Mouse (Mus musculus) kidney, postnatal 10 days (tissue): ENCODE data around the gene Arhgef7.

Experiments used
- DNase-seq: peaks from one replicate; pipeline ENCODE4 v3.0.0; 2021; ENCODE audit warnings: mixed read lengths

Arhgef7 gene

DNA sequence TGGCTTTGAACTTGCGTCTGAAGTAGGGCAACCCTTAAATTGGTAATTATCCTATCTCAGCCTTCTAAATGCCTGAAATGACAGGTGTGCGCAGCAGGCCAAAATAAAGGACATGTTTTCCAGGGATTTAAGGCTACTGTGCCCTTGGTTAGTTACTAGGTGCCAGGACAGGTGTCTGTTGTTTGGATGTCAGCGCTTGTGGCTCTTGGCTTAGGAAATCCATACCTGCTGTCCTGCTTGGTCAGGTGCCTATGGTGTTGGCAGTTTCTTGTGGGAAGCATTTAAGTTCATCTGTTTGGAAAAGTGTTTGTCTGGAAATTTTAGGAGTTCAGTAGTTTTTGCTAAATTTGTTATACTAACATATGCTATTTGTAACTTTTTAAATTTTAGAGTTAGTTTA, 71.6 kb downstream of the Arhgef7 start:
- DNase-seq: no peak

DNA sequence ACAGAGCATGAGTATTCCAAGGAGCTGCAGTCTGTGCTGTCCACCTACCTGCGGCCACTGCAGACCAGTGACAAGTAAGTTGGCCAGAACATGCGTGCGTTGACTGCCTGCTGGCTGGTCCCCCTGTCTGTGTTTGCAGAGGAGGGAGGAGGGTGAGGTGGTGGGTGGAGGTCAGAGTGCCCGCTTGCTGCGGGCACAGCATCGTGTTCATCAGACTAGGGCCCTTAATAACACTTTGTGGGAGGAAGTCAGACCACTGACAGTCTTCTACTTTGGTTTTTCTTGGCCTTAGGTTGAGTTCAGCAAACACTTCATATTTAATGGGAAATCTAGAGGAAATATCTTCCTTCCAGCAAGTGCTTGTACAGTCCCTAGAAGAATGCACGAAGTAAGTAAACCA, 73.0 kb downstream of the Arhgef7 start:
- no peak for DNase-seq

DNA sequence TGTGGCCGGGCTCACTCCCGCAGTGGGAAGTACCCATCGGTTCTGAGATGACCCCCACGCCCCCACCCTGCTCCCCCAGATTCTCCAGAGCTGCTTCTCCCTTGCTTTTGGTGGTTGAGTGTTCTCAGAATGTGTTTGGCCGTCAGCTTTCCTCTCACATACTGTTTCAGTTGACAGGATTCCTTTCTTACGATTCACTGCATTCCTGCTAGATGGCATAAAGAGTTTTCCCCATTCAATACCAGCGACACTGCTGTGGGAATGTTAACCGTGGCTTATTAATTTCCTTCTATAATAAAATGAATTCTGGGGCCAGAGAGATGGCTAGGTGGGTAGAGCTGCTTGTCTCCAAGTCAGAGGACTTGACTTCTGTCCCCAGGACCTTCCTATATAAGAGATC, 74.0 kb downstream of the Arhgef7 start:
- no peak for DNase-seq

DNA sequence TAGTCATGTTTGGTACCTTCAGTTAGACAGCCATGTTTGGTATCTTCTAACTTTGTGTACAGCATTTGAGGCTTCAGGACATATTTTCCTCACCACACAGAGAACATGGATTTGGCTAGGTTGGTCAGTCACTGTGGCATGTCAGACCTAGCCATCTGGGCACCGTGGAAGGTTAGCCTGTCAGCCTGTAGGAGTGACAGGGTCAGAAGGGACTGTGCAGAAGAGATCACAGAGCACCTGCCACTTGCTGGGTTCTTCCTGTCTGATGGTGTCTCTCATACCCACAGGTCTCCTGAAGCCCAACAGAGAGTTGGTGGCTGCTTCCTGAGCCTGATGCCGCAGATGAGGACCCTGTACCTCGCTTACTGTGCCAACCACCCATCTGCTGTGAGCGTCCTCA, 77.4 kb downstream of the Arhgef7 start:
- no peak for DNase-seq

DNA sequence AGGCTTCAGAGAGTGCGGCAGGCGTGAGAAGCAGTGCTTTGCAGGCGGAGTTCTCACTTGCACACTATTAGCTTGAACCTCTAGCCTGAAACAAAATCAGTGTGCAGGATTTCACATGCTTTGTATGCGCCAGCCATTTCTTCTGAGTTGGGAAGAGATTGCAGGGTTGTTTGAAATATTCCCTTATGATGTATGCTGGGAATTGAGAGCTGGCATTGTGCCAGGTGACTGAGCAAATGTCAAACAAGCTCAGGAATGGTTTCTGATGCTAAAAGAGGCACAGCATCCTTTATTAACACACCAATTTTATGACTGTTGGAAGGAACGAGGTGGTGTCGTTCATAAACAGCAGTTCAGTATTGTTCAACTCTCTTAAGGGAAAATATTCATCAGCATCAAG, 78.7 kb downstream of the Arhgef7 start:
- no peak for DNase-seq

DNA sequence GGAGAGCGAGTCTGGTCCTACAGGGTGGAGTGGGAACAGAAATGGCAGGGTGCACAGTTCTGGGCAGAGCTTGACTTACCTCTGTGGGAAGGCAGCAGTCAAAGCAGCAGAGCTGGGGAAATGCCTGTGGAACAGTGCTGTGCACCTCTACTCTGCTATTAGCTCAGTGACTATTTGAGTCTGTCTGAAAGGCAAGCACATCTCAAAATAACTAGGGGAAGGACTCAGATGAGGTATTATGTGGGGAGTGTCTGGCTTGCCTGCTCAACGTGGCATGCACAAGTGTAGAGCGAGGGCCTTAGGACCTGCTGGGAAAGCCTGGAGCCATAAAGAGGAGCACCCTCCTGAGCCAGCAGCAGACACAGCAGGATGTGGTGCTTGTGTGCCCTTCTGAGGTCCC, 79.8 kb downstream of the Arhgef7 start:
- DNase-seq: no peak

DNA sequence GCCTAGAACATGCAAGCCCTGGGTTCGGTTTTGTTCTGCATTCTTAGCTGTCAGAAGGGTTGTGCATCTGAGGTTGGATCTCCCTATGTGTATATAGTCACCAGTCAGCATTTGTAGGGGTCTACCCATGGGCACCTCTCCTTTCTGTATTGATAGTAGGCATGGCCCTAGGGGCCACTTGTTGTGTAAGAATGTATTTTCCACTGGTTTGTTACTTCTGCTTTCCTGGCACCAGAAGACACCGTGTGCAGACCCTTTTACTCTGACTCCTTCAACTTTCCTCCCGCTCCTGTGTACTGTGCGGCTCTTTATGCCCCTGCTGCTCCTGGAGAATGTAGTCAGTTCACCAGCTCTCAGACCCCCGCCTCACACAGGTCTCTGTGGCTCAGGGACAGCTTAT, 80.5 kb downstream of the Arhgef7 start:
- DNase-seq: no peak

DNA sequence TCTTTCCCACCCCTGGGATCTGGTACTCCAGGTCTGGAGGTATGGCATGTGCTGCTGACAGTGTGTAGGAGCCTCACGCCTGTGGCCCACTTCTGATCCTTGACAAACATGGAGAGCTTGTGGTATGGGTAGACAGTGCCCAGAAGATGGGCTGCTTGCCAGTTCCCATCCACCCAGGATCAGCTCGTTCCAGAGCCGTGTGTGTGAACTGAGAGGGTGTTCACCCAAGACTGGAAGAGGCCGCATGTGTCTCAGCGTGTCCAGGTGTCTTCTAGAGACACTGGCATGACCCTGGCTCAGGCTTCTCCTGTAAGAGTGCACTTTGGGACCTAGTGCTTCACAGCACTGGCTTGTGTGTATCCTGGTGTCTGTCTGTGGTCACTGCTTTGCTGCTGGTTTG, 82.9 kb downstream of the Arhgef7 start:
- no peak for DNase-seq

DNA sequence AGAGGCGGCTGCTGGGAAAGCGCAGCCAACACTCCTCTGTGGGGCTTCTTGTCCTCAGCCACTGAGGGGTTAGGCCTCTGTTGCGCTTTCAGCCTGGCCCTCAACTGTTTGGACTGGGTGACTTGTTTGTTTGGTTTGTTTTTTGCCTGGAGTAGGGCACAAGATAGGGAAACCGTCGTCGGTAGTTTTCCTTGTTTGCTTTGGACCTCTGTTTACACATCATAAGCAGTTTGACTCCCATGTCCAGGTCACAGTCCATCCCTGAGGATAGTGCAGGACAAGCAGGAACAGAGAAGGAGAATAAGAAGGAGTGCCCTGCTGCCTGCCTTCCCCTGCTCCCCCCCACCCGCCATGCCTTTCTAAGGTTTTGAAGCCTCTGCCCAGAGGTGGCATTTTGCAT, 86.3 kb downstream of the Arhgef7 start:
- no peak for DNase-seq

DNA sequence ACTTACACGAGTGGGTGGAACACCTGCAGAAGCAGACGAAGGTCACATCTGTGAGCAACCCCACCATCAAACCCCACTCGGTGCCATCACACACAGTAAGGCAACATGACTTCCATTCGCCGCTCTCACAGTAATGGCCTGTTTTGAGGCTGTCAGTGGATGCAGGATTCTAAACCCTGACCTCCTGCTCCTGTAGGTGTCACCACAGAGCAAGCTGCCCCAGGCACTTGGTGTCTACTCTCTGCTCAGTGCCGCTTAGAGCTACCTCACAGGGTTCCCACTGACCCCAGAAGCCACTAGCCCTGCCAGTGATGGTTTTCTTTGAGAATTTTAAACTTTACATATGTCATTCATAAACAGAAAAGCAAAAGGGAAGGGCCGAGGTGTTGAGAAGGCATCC, 87.7 kb downstream of the Arhgef7 start:
- peak; percentile 29 for DNase-seq

DNA sequence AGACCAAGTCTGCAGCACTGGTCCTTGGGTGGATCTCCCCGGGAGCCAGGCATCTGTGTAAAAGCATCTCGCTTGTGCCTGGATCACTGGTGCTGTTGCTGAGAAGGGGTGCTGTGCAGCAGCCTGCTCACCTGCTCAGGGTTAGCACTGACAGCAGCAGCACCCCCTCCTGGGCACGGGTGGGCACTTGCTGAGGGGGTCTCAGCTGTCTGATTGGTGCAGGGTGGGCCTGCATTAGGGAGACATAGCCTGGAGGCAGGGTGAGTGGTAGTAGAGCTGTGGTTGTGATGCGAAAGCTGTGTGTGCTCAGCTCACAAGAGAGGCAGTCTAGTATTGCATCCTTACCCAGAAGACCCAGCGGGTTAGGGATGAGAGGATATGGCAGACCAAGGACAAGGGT, 92.6 kb downstream of the Arhgef7 start:
- no peak for DNase-seq

DNA sequence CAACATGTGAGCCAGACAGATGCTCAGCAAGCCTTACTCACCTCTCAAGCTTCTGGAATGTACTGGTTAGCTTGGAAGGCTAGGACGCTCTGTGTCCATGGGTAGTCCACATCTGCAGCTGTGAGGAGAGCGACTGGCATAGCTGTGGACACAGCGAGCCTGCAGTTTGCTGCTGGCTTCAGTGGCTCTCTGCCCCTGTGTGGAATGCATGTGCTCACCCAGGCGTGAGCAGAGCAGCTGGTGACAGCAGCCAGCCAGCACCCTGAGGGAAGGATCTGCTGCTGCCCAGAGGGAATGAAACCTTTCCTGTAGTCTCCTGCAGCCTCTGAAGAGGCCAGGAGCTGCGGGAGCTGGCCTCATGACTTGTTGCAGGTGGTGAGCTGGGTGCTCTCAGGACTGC, 93.0 kb downstream of the Arhgef7 start:
- peak; percentile 40 for DNase-seq

DNA sequence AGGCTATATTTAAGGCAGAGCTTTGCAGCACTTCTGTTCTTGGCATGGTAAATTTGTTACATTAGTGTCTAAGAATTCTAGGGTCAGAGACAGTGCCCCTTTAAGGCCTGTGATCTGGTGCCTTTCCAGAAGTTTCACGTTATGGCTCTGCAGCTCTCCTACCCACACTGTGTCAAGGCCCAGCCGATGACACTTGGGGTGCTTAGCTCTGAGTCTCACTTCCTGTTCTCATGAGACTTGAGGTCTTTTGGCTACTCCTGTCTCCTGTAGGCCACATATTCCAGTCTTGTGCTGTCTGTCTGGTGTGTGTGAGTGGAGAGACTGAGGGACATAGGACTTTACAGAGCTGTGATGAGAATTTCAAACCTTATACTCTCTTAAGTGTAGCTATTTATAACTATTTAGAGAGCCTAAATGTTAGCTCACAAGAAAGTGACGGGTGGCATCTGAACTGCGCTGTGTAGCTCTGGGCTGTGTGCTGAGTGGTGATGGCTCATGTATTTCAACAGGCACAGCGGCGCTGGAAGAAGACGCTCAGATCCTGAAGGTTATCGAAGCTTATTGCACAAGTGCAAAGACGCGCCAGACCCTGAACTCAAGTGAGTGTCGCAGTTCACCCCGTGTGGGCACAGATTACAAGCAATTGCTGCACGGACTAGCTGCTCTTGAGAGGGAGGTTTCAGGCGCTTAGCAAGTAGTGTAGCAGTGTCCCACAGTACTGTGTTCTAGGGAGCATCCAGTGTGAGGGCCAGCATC, 94.1 kb downstream of the Arhgef7 start:
- DNase-seq: no peak

DNA sequence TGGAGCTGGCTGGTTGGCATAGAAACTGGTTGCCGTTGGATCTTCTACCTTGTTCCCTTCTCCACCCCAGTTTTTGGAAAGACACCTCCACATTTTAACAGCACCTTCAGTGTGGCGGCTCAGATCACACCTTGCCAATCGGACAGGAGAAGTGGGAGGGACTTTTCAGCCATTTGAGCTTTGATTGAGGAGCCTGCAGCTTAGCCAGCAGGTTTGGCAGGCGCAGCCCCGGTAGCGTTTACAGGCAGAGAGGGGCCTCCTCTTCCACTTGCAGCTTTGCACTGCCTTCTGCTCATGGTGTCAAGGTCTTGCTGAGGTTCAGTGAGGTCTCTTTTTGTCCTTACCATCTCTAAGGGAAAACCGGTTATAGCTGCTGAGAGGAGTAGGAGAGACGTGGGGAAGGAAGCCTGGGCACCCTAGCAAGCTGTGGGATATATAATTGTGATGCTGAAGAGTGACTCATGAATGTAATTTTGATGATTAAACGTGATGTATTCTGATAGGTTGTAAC, 95.1 kb downstream of the Arhgef7 start:
- no peak for DNase-seq

DNA sequence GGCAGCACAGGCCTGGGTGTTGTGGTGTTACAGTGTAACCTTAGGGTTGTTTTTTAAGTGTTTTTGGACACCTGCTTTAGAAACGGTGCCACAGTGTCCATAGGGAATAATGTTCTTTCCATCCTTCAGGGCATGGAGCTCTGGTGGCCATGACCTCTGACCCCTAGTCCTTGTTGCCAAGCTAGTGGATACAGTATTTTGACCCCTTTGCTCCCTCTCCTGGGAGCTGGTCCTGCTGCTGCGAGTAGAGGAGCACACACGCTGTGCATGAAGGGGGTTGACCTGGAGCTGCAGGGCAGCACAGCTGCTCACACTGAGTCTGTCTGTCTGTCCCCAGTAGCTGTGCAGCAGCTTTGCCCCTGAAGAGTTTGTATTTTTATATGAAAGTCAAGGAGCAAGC, 98.2 kb downstream of the Arhgef7 start:
- no peak for DNase-seq

DNA sequence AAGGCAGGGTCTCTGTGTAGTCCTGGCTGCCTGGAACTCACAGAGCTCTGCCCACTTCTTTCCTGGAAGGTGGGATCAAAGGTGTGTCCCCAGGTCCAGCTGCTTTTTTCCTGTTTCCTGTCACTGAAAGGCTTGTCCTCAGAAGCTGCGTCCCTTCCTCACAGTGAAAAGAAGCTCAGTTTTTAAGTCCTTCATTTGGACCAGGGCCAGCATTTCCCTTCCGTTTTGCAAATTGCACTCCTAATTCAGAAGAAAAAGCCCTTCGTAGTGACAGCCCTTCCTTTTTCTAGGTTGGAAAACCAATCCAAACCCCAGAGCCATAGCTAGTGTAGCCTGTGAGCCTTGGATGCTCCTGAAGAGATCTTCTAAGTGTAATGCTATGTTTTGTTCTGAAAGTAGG, 99.8 kb downstream of the Arhgef7 start:
- DNase-seq: peak; percentile 63

DNA sequence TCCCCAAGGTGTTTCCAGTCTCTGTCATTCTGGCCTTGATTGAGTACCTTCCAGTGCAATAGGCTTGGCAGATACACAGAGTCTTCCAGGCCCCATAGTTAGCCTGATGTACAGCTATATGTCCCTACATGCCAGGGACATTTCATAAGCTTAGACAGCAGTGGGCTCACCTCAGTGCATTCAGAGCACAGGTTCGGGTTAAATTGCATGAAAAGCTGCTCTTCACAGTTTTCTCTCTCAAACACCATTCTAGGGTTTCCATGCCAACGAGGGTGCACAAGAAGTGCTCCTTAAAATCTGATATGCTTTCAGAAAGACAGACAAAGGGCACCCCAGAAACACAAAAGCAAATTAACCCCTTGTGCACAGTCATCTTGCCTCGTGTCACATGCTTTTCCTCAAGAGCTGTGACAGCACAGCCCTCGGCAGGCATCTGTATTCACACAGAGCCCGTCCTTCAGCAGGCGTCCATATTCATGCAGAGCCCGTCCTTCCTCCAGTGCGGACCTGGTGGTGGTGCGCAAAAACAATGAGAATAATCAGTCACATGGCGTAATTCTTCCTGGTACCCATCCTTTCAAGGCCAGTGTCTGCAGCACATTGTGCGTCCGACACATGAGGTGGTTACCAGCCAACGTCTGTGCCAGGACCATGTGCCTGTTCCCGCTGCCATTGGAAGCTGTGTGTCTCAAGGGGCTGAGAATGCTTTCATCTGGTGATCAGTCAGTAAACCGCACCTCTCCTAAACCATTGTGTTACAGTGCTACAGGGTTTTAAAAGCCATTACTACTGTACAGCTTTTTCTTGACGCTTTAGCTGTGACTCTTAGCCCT, 102.9 kb downstream of the Arhgef7 start:
- DNase-seq: no peak

DNA sequence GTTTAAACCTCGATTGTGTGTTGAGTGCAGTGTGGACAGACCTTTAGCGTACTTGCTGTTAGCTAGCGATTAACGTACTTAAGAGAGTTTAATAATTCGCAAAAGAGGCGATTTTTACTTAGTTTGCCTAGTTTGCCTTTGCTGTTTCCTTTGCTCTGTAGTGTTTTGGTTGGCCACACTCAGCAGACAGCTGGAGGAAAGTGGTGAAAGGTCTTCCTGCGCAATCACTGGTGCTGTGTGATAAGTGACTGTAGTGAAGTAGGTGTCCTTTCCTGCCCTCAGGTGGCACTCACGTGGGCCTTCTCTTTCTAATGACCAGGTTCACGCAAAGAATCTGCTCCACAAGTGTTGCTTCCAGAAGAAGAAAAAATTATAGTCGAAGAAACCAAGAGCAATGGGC, 103.7 kb downstream of the Arhgef7 start:
- no peak for DNase-seq

DNA sequence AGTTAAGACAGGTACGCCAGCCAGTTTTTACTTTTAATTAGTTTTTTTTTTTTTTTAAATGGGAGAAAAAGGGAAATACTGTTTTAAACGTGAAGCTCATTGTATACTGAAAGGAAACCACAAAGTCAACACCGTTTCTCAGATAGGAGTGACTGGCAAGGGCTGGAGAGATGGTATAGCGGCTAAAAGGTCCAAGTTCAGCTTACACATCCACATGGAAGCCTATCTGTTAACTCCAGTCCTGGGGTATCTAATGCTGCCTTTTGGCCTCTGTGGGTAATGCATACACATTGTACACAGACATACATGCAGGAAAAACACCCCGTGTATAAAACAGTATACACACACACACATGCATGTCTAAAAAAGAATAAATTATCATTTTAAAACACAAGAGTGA, 104.4 kb downstream of the Arhgef7 start:
- DNase-seq: no peak

DNA sequence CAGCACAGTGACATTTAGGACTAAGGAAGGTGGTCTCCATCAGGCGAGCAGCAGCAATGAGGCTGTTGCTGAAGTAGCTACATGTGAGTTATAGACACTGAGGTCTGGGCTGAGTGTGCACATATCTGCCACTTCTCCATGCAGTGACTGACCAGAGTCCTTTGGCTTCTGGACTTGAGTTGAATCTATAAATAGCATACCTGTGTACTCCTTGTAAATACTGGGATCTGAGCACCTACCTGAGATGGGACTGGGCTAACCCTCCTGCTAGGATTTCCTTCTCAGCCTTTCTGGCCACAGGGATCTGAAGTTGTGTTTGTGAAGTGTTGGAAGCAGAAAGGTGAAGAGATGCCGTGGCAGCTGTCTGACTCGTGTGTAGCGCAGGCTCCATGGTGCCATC, 105.6 kb downstream of the Arhgef7 start:
- no peak for DNase-seq

DNA sequence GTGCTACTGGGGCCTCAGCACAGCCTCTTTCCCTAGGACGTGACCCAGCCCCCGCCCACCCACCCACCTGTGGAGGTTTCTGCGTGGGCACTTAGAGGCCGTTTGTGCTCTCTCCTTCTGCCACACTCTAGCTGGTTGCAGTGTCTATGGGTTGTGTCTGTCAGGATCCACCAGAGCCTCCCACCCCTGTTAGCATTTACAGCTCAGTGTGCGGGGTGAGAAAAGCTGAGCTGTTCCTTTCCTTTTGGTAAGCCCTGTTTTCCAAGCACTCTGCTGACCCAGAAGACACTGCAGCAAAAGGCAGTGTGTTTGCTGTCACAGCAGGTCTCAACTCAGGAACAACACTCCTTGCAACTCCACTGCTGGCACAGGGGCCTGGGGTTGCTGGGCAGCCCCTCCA, 106.7 kb downstream of the Arhgef7 start:
- no peak for DNase-seq

DNA sequence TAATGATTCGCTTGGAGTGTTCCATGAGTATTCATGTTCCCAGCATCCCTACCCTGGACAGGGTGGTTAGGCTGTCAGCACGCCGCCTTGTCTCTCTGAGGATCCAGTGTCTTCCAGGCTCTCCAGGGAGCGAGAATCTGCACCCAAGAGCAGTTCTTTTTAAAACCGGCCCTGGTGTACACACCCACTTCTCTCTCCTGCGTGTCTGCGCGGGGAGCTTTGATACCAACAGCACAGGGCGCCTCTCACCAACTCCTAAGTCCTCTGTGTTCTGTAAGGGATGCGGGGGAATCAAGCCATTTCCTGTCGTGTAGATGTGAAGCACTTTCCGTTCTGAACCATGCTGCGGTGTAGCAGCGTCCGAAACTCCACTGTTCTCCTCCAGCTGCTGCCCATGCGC, 107.2 kb downstream of the Arhgef7 start:
- no peak for DNase-seq

DNA sequence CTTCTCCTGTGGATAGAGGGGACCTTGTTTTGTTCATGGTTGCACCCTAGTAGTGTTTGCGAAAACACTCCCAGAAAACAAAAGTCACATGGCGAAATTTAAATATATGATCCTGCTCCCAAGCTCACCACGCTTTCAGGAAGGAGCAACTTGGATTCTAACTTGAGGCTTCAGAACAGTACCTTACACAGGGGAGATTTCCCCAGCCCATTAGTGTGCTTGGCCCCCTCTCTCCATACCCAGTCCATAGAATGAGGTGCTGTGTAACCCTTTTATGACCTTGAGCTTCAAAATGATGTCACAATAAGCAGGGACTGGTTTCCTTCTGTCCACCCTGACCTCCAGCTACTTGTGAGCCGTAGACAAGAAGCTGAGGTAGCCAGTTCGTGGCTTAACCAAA, 112.7 kb downstream of the Arhgef7 start, which contains the start of gene Tex29:
Tex29 (plus strand) TSS at position 301 of the 400 bp plus-strand sequence.
- DNase-seq: no peak

DNA sequence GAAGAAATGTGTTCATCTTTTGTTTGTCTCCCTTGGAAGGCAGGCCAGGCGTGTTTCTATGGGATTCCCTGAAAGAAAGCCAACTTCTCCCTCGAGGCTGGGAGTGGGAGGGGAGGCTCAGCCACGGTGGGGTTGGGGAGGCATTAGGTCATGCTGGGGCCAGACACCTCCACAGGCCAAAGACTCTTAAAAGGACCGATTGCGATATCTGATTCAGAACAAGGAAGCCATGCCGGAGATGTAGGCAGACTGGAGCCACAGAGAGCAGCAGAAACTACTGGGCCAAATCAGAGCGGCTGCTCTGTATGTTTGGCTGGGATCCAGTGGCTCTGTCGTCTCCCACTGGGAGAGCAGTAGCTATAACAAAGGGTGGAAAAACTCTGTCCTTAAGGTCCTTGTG, 114.0 kb downstream of the Arhgef7 start:
- DNase-seq: peak; percentile 58
